Mouse (Mus musculus): ENCODE results near the gene Ppp4r1.

DNA sequence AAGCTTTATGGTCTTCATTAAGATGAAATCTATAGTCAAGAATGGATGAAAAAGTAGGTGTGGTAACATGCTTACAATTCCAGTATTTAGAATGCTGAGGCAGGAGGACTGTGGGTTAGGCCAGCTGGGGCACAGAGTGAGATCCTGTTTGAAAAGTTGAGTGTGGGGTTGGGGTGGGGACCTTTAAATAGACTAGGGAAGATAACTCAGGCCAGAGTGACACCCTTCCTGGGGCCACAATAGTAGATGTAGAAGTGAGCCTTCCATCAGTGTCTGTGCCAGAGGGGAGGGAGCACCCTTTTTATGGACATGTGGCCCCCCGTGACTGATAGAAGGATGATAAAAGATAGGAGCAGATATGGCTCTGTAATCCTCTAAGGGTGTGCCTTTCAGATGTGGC lies 17.0 kb downstream of the Ppp4r1 start:
- no peak for TF ChIP-seq CTCF (IDR thresholded peaks at IDR 0.05; ENCODE audit: control insufficient read depth, insufficient read depth, low read length)
- TF ChIP-seq POLR2A (IDR thresholded peaks at IDR 0.05; ENCODE audit: borderline replicate concordance, control insufficient read depth, low read depth, low read length) = no peak

Data from bone marrow, adult 2 months (tissue).